Mouse (Mus musculus) macrophage (primary cell): ENCODE results near the gene Blnk. TPM values are rescaled to one million over a fixed set of nuclear protein-coding genes. Genes with fewer than 3 reads are reported as not detected.

Source experiments
- H3K27ac ChIP-seq: fragments of 350-480 bp; formaldehyde crosslinking; 2 replicates; pipeline ENCODE4 v1.9.0; 2021
- H3K36me3 ChIP-seq: fragments of 350-480 bp; formaldehyde crosslinking; 2 replicates; pipeline ENCODE4 v1.9.0; 2021; ENCODE audit errors: inconsistent target
- H3K4me3 ChIP-seq: fragments of 350-480 bp; formaldehyde crosslinking; 2 replicates; pipeline ENCODE4 v1.9.0; 2021; ENCODE audit errors: inconsistent target
- H3K79me2 ChIP-seq: fragments of 350-480 bp; formaldehyde crosslinking; 2 replicates; pipeline ENCODE4 v1.9.0; 2021; ENCODE audit errors: inconsistent target
- WGBS: methylation state at CpG from one replicate; pipeline ENCODE4 v1.1.7; 2026; ENCODE audit warnings: inconsistent platforms; ENCODE audit not compliant: missing documents; 5-methylcytosine and 5-hydroxymethylcytosine counted together
- polyA plus RNA-seq: library from polyadenylated mRNA; stranded (reverse); fragments of 250-400 nt; gene quantifications from 3 replicates; pipeline ENCODE4 v1.2.4, GENCODE M21; 2018; ENCODE audit warnings: inconsistent platforms
- total RNA-seq, 78 experiments: library from RNA; depleted of rRNA; stranded (reverse); fragments of 250-400 nt; gene quantifications; 1 replicate in 9 of 78; 2 replicates in 24 of 78; 3 replicates in 43 of 78; 4 replicates in 2 of 78; pipeline ENCODE4 v1.2.4; 2018; ENCODE audit warnings: inconsistent platforms in 56 of 78

Gene Blnk
- total RNA-seq (2018; cell fraction: chromatin; rRNA removed) = 100 to 1,000 TPM; 104 to 264 (median 194) TPM
- 100 to 1,000 TPM; 161 to 197 (median 179) TPM for total RNA-seq (2018; cell fraction: cytosol; rRNA removed)
- 100 to 1,000 TPM in 25 of 26 experiments, 10 to 100 TPM in 1; 97.5 to 181 (median 129) TPM for total RNA-seq (2018; cell fraction: nucleus; rRNA removed)
- 96.2 to 234 TPM (median 144 TPM) in 3 replicates for polyA plus RNA-seq

DNA sequence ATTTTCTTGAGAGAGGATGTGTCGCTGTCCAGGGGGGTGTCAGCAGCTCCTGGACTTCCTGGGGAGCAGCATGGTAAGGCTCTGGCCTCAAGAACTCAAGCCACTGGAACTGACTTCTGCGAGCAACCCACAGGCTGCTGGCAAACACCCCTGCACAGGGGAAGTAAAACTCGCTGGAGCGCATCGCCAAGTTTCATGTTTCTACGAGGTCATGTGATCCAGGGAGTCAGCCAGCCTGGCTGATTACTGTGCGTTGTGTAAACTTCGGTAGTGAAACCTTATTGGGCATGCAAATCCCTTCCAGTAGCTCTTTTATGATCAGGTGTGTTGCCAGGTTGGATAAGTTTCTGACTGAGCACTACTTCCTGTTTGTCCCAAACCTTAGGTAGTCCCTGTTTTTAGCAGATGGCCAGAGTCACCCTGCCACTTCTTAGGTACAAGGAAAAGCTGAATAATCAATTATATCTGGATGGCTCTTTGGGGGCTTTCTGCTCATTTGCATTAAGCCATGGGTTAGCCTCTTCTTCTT, at the start of gene Blnk:
Gene Blnk (minus strand): TSS at position 479 of the 529 bp plus-strand sequence.
- WGBS = 0% methylated on average over 8 of the region's 8 CpGs
- peak within 1 kb of the TSS; percentile 100 for H3K27ac ChIP-seq
- peak within 1 kb of the TSS; percentile 51 for H3K4me3 ChIP-seq
- 0 out of 2 replicates have a peak, but pooled peaks cover 3% of the 10 kb centered on the region for H3K36me3 ChIP-seq
- peaks cover 42% of the 10 kb centered on the region for H3K79me2 ChIP-seq

DNA sequence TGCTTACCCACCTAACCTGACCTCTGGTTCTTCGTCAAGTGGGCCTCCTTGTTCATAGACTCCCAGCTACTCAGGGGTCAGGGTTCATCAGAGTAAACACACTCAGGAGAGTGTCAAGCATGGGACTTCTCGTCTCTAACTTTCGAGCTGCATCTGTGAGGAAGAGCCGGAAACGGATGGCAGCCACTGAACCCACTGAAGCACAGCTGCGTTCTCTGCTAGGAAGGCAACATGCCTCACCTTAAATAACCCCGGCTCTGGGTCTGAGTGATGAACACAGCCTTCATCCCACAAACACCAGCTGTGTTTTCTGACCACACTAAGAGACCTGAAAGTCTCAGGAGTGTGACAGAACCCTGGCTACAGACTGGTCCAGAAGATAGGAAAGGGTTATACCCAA, 44.8 kb upstream of the Blnk start:
- Histone ChIP-seq H3K79me2 (no peaks in the 10 kb centered on the region), H3K4me3 (no peak overlapping the region), H3K36me3 (no peaks in the 10 kb centered on the region), H3K27ac (no peak overlapping the region)
- 22% methylated on average over 7 of the region's 7 CpGs for WGBS

DNA sequence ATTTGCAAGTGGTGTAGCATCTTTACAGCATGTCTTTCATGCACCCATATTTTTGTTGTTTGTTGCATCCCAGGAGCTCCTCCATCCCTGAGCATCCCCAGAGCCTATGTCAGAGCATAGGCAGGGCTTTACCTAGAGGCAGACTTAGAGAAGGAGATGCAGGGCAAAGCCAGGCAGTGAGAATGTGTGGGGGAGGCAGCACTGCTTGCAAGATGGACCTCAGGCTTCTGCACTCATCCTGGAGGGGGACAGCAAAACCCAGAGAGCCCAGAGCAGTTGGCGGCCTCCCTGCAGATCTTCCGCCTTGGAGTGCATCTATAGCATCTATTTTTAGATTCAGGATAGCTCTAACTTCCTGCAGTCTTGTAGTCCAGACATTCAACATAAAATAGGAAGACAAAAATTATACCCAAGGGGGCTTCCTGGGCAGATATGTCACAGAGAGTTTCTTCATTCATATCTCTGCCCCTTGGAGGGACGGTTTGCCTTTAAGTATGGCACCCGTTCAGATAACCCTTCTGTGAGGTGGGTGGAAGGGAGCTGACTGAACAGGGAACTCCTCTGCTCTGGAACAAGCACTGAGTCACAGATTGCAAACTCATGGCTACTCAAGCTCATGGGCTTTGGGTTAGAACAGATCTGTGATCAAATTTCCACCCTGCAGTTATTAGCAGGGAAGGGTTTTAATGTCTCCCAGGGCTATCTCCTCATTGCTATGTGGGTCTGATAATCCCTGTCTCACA, 41.6 kb upstream of the Blnk start:
- Histone ChIP-seq H3K79me2 (no peaks in the 10 kb centered on the region), H3K36me3 (no peaks in the 10 kb centered on the region), H3K4me3 (no peak overlapping the region), H3K27ac (no peak overlapping the region)
- 18% methylated on average over 4 of the region's 4 CpGs for WGBS

DNA sequence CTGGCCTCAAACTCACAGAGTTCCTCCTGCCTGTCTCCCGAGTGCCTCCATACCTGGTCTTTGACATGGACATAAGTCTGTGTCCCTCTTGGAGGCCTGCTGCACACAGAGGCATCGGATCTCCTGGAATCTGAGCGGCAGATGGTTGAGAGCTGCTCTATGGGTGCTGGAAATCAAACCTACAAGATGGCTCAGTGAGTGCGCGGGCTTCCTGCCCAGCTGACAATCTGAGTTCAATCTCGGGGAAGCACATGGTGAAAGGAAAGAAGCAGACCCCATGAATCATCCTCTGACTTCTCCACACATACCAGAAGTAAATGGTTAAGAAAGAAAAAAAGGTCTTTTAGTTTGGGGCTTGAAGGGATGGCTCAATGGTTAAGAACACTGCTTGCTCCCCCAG, 37.5 kb upstream of the Blnk start:
- WGBS = 42% methylated on average over 6 of the region's 6 CpGs

DNA sequence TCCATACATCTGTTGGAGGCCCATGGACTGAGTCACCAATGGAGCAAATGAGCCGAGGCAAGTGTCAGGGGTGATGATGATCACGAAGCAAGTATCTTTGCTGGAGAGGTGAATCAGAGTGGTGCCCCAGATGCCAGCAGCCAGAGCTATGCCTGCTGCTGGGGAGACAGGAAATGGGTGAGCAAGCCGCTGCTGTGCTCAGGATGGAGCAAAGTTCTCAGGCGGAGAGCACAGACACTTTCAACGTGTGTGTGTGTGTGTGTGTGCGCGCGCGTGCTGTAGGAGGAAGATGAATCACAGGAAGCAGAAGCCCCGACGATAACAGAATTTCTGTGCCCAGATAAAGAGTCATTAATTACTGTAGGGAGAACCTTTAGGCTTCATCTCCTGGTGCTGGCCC, 36.7 kb upstream of the Blnk start:
- Histone ChIP-seq H3K27ac (peak overlapping the region; percentile 17), H3K4me3 (no peak overlapping the region), H3K36me3 (no peaks in the 10 kb centered on the region), H3K79me2 (no peaks in the 10 kb centered on the region)
- 6% methylated on average over 11 of the region's 11 CpGs for WGBS

More for the DNA sequence above, 37.5 kb upstream of the Blnk start:
- no peaks in the 10 kb centered on the region for H3K79me2 ChIP-seq
- no peak overlapping the region for H3K27ac ChIP-seq
- H3K4me3 ChIP-seq = no peak overlapping the region
- H3K36me3 ChIP-seq = no peaks in the 10 kb centered on the region

DNA sequence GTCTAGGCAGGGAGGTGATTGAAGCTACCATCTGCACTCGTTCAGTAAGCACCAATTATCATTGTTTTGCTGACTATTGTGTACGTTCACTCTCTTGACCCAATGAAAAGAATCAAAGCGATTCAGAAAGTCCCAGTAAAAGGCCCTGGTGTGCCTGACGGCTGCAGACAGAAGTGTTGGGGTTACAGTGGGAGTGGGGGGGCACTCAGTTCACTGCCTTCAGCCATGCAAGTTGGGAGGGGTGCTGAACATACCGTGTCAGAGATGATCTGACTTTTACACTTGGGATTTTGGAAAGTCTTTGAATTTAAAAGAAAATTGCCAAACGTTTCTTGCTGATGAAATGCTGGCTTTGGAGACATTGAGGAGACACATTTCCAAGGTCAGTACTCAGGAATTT, 35.8 kb upstream of the Blnk start:
- WGBS = 65% methylated on average over 6 of the region's 6 CpGs
- Histone ChIP-seq H3K4me3 (no peak overlapping the region), H3K79me2 (no peaks in the 10 kb centered on the region), H3K36me3 (no peaks in the 10 kb centered on the region), H3K27ac (no peak overlapping the region)

DNA sequence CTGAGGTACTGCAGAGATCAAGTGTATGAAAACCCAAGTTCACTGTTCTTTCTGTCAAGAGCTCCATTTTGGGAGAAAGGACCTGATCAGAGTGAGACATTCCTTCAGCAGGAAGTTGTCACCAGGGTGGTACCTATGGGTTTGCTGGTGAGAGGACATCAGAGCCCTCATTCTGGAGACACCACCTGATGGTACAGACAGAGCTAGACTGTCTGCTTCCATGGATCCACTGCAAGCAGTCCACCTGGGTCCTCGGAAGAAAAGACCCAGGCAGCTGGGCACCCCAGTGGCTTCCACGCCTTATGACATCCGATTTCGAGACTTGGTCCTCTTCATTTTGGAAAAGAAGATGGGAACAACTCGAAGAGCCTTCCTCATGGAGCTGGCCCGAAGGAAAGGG, 34.9 kb upstream of the Blnk start, which contains the start of gene Dntt:
Gene Dntt (plus strand): TSS at position 57 of the 400 bp plus-strand sequence.
- WGBS = 94% methylated on average over 6 of the region's 6 CpGs
- Histone ChIP-seq H3K36me3 (no peaks in the 10 kb centered on the region), H3K79me2 (no peaks in the 10 kb centered on the region), H3K27ac (no peak within 1 kb of the TSS), H3K4me3 (no peak within 1 kb of the TSS)

DNA sequence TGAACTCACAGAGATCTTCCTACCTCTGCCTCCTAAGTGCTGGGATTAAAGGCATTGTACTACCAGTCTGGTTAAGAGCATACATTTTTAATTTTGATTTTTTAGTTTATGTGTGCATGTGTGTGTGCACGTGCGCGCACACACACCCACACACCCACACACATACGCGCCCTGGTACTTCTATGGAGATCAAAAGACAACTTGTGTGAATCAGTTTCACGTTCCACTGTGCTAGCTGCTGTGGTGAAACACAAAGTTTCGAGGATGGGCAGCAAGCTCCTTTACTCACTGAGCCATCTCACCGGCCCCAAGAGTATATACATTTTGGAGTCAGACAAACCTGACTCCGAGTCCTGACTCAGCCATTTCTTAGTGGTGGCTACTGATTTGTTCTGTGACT, 33.3 kb upstream of the Blnk start:
- WGBS = 91% methylated on average over 9 of the region's 9 CpGs
- Histone ChIP-seq H3K36me3 (no peaks in the 10 kb centered on the region), H3K79me2 (no peaks in the 10 kb centered on the region), H3K4me3 (no peak overlapping the region), H3K27ac (no peak overlapping the region)

DNA sequence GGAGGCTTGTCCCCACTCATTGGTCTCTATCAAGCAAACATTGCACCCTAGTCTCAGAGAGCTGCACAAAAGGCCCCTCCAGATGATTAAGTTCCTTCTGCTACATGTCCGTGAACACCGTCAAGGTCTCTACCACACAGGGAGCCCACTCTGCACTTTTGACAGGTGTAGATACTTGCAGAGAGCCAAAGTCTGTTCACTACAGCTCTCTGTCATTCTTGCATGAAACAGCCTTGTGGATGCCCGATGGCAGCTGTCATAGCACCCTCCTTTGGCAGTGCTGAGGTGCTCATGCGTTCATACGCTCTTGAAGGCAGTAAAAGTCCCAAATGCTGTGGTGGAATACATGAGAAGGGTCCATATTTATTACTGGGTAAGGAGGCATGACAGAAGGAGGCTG, 32.7 kb upstream of the Blnk start:
- Histone ChIP-seq H3K27ac (no peak overlapping the region), H3K79me2 (no peaks in the 10 kb centered on the region), H3K36me3 (no peaks in the 10 kb centered on the region), H3K4me3 (no peak overlapping the region)
- 83% methylated on average over 5 of the region's 5 CpGs for WGBS

DNA sequence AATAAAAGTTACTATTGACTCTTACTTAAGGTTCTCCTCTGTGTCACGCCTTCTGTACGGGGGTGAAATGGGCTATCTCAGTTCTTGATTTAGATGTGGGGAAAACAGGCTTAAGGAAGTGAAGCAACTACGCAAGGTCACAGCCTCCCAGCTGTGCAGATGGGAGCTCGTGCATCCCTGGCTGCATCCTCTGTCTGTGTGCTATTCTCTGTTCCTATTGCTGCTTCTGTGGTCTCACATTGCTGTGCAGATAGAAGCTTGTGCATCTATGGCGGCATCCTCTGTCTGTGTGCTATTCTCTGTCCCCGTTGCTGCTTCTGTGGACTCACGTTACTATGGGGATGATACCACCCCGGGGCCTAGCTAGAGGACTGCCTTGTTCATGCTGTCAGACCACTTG, 32.2 kb upstream of the Blnk start:
- Histone ChIP-seq H3K79me2 (no peaks in the 10 kb centered on the region), H3K27ac (no peak overlapping the region), H3K4me3 (no peak overlapping the region), H3K36me3 (no peaks in the 10 kb centered on the region)
- WGBS = 38% methylated on average over 8 of the region's 8 CpGs

DNA sequence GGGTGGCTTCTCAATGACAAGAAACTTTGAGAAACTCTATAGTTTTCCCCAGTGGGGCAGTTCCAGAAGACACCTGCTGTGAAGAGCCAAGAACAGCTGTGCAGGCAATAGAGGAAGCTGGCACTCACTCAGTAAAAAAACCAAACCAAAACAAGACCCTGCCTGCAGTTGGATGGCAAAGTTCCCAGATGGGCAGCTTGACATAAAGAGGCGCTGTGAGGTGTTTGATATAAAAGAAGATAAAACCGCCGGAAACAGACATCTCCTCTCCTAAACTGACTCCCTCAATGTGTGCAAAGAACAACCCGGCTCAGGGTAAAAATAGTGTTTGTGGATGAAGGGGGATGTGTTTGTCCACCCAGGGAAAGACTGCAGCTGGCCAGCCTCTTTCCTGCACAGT, 27.9 kb upstream of the Blnk start:
- 17% methylated on average over 4 of the region's 4 CpGs for WGBS
- no peak overlapping the region for H3K4me3 ChIP-seq
- no peaks in the 10 kb centered on the region for H3K36me3 ChIP-seq
- H3K27ac ChIP-seq = no peak overlapping the region
- H3K79me2 ChIP-seq = no peaks in the 10 kb centered on the region

DNA sequence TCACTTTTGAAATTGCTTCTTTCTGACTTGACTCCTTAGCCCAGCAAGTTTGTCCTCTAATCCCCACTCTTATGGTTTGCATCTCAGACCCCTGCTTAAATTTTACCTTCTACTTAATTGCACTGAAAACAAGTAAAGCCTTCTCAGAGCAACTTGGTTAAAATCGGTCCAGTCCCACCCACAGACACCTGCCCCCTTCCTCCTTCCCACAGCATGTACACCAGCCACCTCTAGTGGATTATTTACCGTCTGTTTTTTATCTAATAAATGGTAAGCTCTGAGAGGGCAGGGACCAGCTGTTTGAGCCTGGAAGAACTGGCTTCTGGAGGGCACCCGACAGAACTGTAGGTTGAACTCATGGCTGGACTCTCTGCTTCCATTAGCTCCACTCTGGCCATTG, 26.2 kb upstream of the Blnk start:
- no peak overlapping the region for H3K27ac ChIP-seq
- H3K4me3 ChIP-seq = no peak overlapping the region
- no peaks in the 10 kb centered on the region for H3K79me2 ChIP-seq
- H3K36me3 ChIP-seq = no peaks in the 10 kb centered on the region
- WGBS = 59% methylated on average over 3 of the region's 3 CpGs

DNA sequence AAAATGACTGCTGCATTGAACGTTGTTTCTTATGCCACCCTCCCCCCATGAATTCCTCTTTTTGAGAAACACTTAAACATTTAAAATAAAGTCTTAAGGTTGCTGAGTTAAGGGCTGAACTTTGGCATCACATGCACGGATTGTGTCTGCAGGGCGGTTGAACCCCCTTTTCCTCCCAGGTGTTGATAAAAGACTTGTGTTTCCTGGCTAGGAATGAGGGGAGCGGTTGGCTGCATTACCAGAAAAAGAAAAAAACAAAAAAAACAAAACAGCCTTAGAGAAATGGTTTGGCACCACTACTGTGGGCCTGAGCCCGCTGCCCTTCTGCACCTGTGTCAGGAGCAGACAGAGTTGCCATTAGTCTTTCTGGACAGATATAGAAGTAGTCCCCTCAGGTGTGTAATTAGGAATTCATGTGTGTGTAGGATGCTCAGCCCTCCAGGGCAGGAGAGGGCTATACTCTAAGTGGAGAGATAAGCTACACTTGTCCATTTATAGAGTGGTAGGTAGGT, 24.9 kb upstream of the Blnk start:
- WGBS = 20% methylated on average over 5 of the region's 5 CpGs
- H3K79me2 ChIP-seq = no peaks in the 10 kb centered on the region
- no peaks in the 10 kb centered on the region for H3K36me3 ChIP-seq
- H3K27ac ChIP-seq = no peak overlapping the region
- no peak overlapping the region for H3K4me3 ChIP-seq

DNA sequence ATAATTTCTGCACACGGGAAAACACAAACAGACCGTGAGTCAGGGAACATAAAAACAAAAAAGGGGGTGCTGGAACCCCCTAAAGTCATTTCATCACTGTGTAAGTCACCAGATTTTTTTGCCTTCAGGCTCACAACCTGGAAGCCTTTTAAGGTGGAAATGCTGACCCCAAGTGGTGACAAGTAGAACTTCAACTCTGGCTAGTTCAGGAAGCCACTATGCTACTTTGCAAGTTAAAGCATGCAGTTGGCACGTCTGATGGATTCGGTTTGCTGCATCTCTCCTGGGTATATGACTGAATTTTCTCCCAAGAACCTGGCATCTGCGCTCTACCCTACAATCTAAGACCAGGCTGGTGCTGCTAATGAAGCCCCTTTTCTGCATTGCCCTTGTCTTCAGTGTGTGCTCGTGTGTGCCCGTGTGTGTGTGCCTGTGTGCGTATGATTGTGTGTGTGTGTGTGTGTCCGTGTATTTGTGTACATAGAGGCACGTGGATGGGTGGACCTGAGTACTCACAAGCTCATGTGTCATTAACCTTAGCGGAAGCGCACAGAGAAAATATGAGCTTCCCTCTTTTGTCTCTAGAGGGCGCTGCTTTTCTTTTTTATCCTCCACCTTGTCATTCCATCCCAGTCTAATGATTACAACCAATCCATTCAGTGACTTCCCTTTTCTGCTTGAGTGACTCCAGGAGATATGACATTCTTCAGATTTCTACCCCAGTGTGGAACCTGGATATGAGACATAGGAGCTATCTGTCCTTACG, 21.8 kb upstream of the Blnk start:
- Histone ChIP-seq H3K79me2 (no peaks in the 10 kb centered on the region), H3K27ac (peak overlapping the region; percentile 65), H3K4me3 (no peak overlapping the region; the same call in 1 of the 2 replicates), H3K36me3 (no peaks in the 10 kb centered on the region)
- WGBS = 14% methylated on average over 13 of the region's 14 CpGs
